Mouse (Mus musculus): Measurements from ENCODE around the gene Trub1.

- no peak for TF ChIP-seq CTCF (IDR thresholded peaks at IDR 0.05; ENCODE audit: control insufficient read depth, insufficient read depth, insufficient read length)
- TF ChIP-seq USF1 (IDR thresholded peaks at IDR 0.05; ENCODE audit: low read depth): no peak
- TF ChIP-seq MAX (IDR thresholded peaks at IDR 0.05): no peak
- TF ChIP-seq CEBPB (IDR thresholded peaks at IDR 0.05; ENCODE audit: low read depth): no peak
- no peak for TF ChIP-seq MYOG (IDR thresholded peaks at IDR 0.05; ENCODE audit: control insufficient read depth, extremely low read depth, insufficient read length)
- TF ChIP-seq MYOD1 (IDR thresholded peaks at IDR 0.05; ENCODE audit: control insufficient read depth, insufficient read length, low read depth): no peak
Measured at GRCm38 (mm10) chr19:57439296-57439695, 13.4 kb upstream of the Trub1 start.
